Mouse (Mus musculus): ENCODE results near the gene Dhx16.

Gene Dhx16

GRCm38 (mm10) chr17:35860831-35861197 is 18.8 kb upstream of the Dhx16 start:
- DNase-seq = no peak

- DNase-seq = peak; percentile 87
Measured at GRCm38 (mm10) chr17:35861198-35861857, 18.3 kb upstream of the Dhx16 start, which contains the start of gene Nrm. Gene Nrm, plus strand, starts transcription at chr17:35861318.

- DNase-seq = no peak
Measured at GRCm38 (mm10) chr17:35864832-35865353, 14.7 kb upstream of the Dhx16 start.

GRCm38 (mm10) chr17:35865481-35866280 is 13.9 kb upstream of the Dhx16 start, which contains the start of gene Ppp1r18:
Gene Ppp1r18, plus strand, starts transcription at chr17:35865593.
- DNase-seq = no peak

- no peak for DNase-seq
Measured at GRCm38 (mm10) chr17:35866281-35866831, 13.3 kb upstream of the Dhx16 start.

- DNase-seq = no peak
Measured at GRCm38 (mm10) chr17:35866911-35867890, 12.4 kb upstream of the Dhx16 start.

- no peak for DNase-seq
Measured at GRCm38 (mm10) chr17:35868165-35868820, 11.3 kb upstream of the Dhx16 start.

- DNase-seq = no peak
Measured at GRCm38 (mm10) chr17:35868961-35869345, 10.7 kb upstream of the Dhx16 start.

GRCm38 (mm10) chr17:35869346-35870067 is 10.1 kb upstream of the Dhx16 start:
- DNase-seq = no peak

GRCm38 (mm10) chr17:35870151-35870883 is 9.3 kb upstream of the Dhx16 start:
- DNase-seq = no peak

- no peak for DNase-seq
Measured at GRCm38 (mm10) chr17:35870884-35871696, 8.5 kb upstream of the Dhx16 start.

- peak; percentile 83 for DNase-seq
Measured at GRCm38 (mm10) chr17:35873774-35874519, 5.7 kb upstream of the Dhx16 start.

GRCm38 (mm10) chr17:35874721-35875120 is 4.9 kb upstream of the Dhx16 start:
- DNase-seq = no peak

GRCm38 (mm10) chr17:35882924-35883323 is 3.3 kb downstream of the Dhx16 start:
- no peak for DNase-seq

- DNase-seq = no peak
Measured at GRCm38 (mm10) chr17:35883777-35884176, 4.2 kb downstream of the Dhx16 start.

GRCm38 (mm10) chr17:35887725-35888124 is 8.1 kb downstream of the Dhx16 start:
- DNase-seq = no peak

- peak; percentile 95 for DNase-seq
Measured at GRCm38 (mm10) chr17:35896781-35897643, 17.4 kb downstream of the Dhx16 start, which contains the start of gene 2310061I04Rik. Gene 2310061I04Rik, minus strand, starts transcription at chr17:35897431.
